Mouse (Mus musculus) forebrain, embryonic 12.5 days (tissue): ENCODE data around the gene Pcyt1a. TPM values are rescaled to one million over a fixed set of nuclear protein-coding genes. Genes with fewer than 3 reads are reported as not detected.
A peak's percentile ranks its signal among the peaks of the same experiment; 100 is the strongest.

Source experiments
- ATAC-seq: fragments of 200-750 bp; cut with Nextera tagmentation; 2 replicates; pipeline ENCODE4 v1.8.0; 2017; ENCODE audit warnings: moderate TSS enrichment; ENCODE audit not compliant: low FRiP score
- H3K27ac ChIP-seq: fragments of 300-500 bp; sonication (generic); 2 replicates; pipeline ENCODE4 v1.5.1; 2016; ENCODE audit warnings: mild to moderate bottlenecking
- H3K27me3 ChIP-seq: fragments of 300-500 bp; sonication (generic); 2 replicates; pipeline ENCODE4 v1.6.1; 2016; ENCODE audit warnings: mild to moderate bottlenecking
- H3K36me3 ChIP-seq: fragments of 300-500 bp; sonication (generic); replicated peaks from 2 replicates; pipeline ENCODE4 v1.6.1; 2016; ENCODE audit warnings: mild to moderate bottlenecking
- H3K4me1 ChIP-seq: fragments of 300-500 bp; sonication (generic); 2 replicates; pipeline ENCODE4 v1.6.1; 2016
- H3K4me2 ChIP-seq: fragments of 300-500 bp; sonication (generic); 2 replicates; pipeline ENCODE4 v1.6.1; 2016; ENCODE audit warnings: mild to moderate bottlenecking, moderate library complexity
- H3K4me3 ChIP-seq: fragments of 300-500 bp; sonication (generic); replicated peaks from 2 replicates; pipeline ENCODE4 v1.5.1; 2016; ENCODE audit warnings: mild to moderate bottlenecking
- H3K9ac ChIP-seq: fragments of 300-500 bp; sonication (generic); 2 replicates; pipeline ENCODE4 v1.6.1; 2016; ENCODE audit warnings: mild to moderate bottlenecking
- H3K9me3 ChIP-seq: fragments of 300-500 bp; sonication (generic); 2 replicates; pipeline ENCODE4 v1.6.1; 2016
- WGBS: fragments of 180-500 bp; shearing (Covaris S2); methylation state at CpG from one replicate; pipeline ENCODE4 v1.1.7; 2016; 5-methylcytosine and 5-hydroxymethylcytosine counted together
- polyA plus RNA-seq: library from polyadenylated mRNA; unstranded; fragments of >200 nt; fragmentation: Nextera tagmentation; extraction: Ambion mirVana; gene quantifications from 2 replicates; pipeline ENCODE4 v1.2.1, GENCODE M21; 2016

Pcyt1a gene
- polyA plus RNA-seq = 42.7 and 45.6 TPM in 2 replicates

GRCm38 (mm10) chr16:32430474-32431046, at the start of gene Pcyt1a:
Gene Pcyt1a (plus strand): TSS chr16:32430921.
- H3K27me3 ChIP-seq = no peaks in the 10 kb centered on the region
- whole genome bisulfite sequencing = under 1% methylated on average over 54 of the region's 54 CpGs
- no peaks in the 10 kb centered on the region for H3K9me3 ChIP-seq
- ATAC-seq = peak; percentile 97
- H3K27ac ChIP-seq = peak within 1 kb of the TSS; percentile 92
- H3K9ac ChIP-seq = peak within 1 kb of the TSS; percentile 80
- peaks cover 13% of the 10 kb centered on the region for H3K4me1 ChIP-seq
- peak within 1 kb of the TSS; percentile 95 for H3K4me2 ChIP-seq
- no peaks in the 10 kb centered on the region for H3K36me3 ChIP-seq
- H3K4me3 ChIP-seq = peak within 1 kb of the TSS; percentile 63

GRCm38 (mm10) chr16:32382901-32383300, 47.8 kb upstream of the Pcyt1a start:
- Histone ChIP-seq H3K4me1 (no peaks in the 10 kb centered on the region), H3K36me3 (peaks cover 84% of the 10 kb centered on the region), H3K4me3 (no peak overlapping the region), H3K4me2 (no peak overlapping the region), H3K9me3 (no peaks in the 10 kb centered on the region), H3K27ac (no peak overlapping the region), H3K9ac (no peak overlapping the region), H3K27me3 (no peaks in the 10 kb centered on the region)
- ATAC-seq = no peak

GRCm38 (mm10) chr16:32384885-32385284, 45.8 kb upstream of the Pcyt1a start:
- 93% methylated on average over 2 of the region's 2 CpGs for WGBS
- peaks cover 68% of the 10 kb centered on the region for H3K36me3 ChIP-seq

GRCm38 (mm10) chr16:32386826-32387225, 43.9 kb upstream of the Pcyt1a start:
- H3K9me3 ChIP-seq = no peaks in the 10 kb centered on the region
- no peak overlapping the region for H3K27ac ChIP-seq
- 93% methylated on average over 3 of the region's 3 CpGs for WGBS
- H3K9ac ChIP-seq = no peak overlapping the region
- ATAC-seq = no peak
- no peaks in the 10 kb centered on the region for H3K4me1 ChIP-seq
- H3K4me3 ChIP-seq = no peak overlapping the region
- no peaks in the 10 kb centered on the region for H3K27me3 ChIP-seq
- H3K36me3 ChIP-seq = peaks cover 64% of the 10 kb centered on the region
- no peak overlapping the region for H3K4me2 ChIP-seq

More at GRCm38 (mm10) chr16:32384885-32385284, 45.8 kb upstream of the Pcyt1a start:
- H3K4me3 ChIP-seq = no peak overlapping the region
- H3K27ac ChIP-seq = no peak overlapping the region
- ATAC-seq = no peak
- no peaks in the 10 kb centered on the region for H3K9me3 ChIP-seq
- no peaks in the 10 kb centered on the region for H3K4me1 ChIP-seq
- no peak overlapping the region for H3K4me2 ChIP-seq
- no peak overlapping the region for H3K9ac ChIP-seq
- H3K27me3 ChIP-seq = no peaks in the 10 kb centered on the region

- Histone ChIP-seq H3K9ac (no peak overlapping the region), H3K36me3 (peaks cover 54% of the 10 kb centered on the region), H3K9me3 (no peaks in the 10 kb centered on the region), H3K4me1 (no peaks in the 10 kb centered on the region), H3K27me3 (no peaks in the 10 kb centered on the region), H3K27ac (no peak overlapping the region), H3K4me2 (no peak overlapping the region), H3K4me3 (no peak overlapping the region)
- no peak for ATAC-seq
Measured at GRCm38 (mm10) chr16:32389049-32389448, 41.7 kb upstream of the Pcyt1a start.

GRCm38 (mm10) chr16:32389841-32390240, 40.9 kb upstream of the Pcyt1a start:
- no peak for ATAC-seq
- Histone ChIP-seq H3K36me3 (peaks cover 50% of the 10 kb centered on the region), H3K9ac (no peak overlapping the region), H3K9me3 (no peaks in the 10 kb centered on the region), H3K27ac (no peak overlapping the region), H3K4me1 (no peaks in the 10 kb centered on the region), H3K4me2 (no peak overlapping the region), H3K27me3 (no peaks in the 10 kb centered on the region), H3K4me3 (no peak overlapping the region)
- 88% methylated on average over 3 of the region's 3 CpGs for WGBS

GRCm38 (mm10) chr16:32390882-32391281, 39.8 kb upstream of the Pcyt1a start:
- peaks cover 41% of the 10 kb centered on the region for H3K36me3 ChIP-seq
- H3K4me2 ChIP-seq = no peak overlapping the region
- no peak for ATAC-seq
- H3K4me1 ChIP-seq = no peaks in the 10 kb centered on the region
- H3K9me3 ChIP-seq = no peaks in the 10 kb centered on the region
- WGBS = 93% methylated on average over 3 of the region's 3 CpGs
- no peak overlapping the region for H3K27ac ChIP-seq
- no peak overlapping the region for H3K4me3 ChIP-seq
- no peak overlapping the region for H3K9ac ChIP-seq
- H3K27me3 ChIP-seq = no peaks in the 10 kb centered on the region

GRCm38 (mm10) chr16:32395679-32396540, 34.8 kb upstream of the Pcyt1a start:
- Histone ChIP-seq H3K4me3 (no peak overlapping the region), H3K4me2 (no peak overlapping the region), H3K27me3 (no peaks in the 10 kb centered on the region), H3K9ac (no peak overlapping the region), H3K36me3 (peaks cover 16% of the 10 kb centered on the region), H3K4me1 (no peaks in the 10 kb centered on the region), H3K27ac (no peak overlapping the region), H3K9me3 (no peaks in the 10 kb centered on the region)
- ATAC-seq = no peak
- WGBS = 72% methylated on average over 6 of the region's 6 CpGs

GRCm38 (mm10) chr16:32396541-32396835, 34.2 kb upstream of the Pcyt1a start:
- no peak for ATAC-seq
- Histone ChIP-seq H3K36me3 (peaks cover 12% of the 10 kb centered on the region), H3K9ac (no peak overlapping the region), H3K4me2 (no peak overlapping the region), H3K27me3 (no peaks in the 10 kb centered on the region), H3K4me3 (no peak overlapping the region), H3K4me1 (no peaks in the 10 kb centered on the region), H3K27ac (no peak overlapping the region), H3K9me3 (no peaks in the 10 kb centered on the region)
- WGBS = 63% methylated on average over 3 of the region's 3 CpGs

- Histone ChIP-seq H3K27ac (no peak overlapping the region), H3K9ac (no peak overlapping the region), H3K4me1 (no peaks in the 10 kb centered on the region), H3K4me3 (no peak overlapping the region), H3K9me3 (no peaks in the 10 kb centered on the region), H3K27me3 (no peaks in the 10 kb centered on the region), H3K4me2 (no peak overlapping the region), H3K36me3 (peaks cover 6% of the 10 kb centered on the region)
- WGBS = 78% methylated on average over 3 of the region's 3 CpGs
- no peak for ATAC-seq
Measured at GRCm38 (mm10) chr16:32398206-32398605, 32.5 kb upstream of the Pcyt1a start.

GRCm38 (mm10) chr16:32400267-32400666, 30.5 kb upstream of the Pcyt1a start, which contains the start of gene Tm4sf19:
Gene Tm4sf19 (plus strand): TSS chr16:32400506.
- WGBS = 93% methylated on average over 7 of the region's 7 CpGs
- no peaks in the 10 kb centered on the region for H3K9me3 ChIP-seq
- H3K4me1 ChIP-seq = no peaks in the 10 kb centered on the region
- no peaks in the 10 kb centered on the region for H3K27me3 ChIP-seq
- ATAC-seq = no peak
- no peak within 1 kb of the TSS for H3K4me3 ChIP-seq
- H3K27ac ChIP-seq = no peak within 1 kb of the TSS
- no peak within 1 kb of the TSS for H3K9ac ChIP-seq
- H3K4me2 ChIP-seq = no peak within 1 kb of the TSS
- no peaks in the 10 kb centered on the region for H3K36me3 ChIP-seq

GRCm38 (mm10) chr16:32401335-32401965, 29.3 kb upstream of the Pcyt1a start:
- WGBS = 81% methylated on average over 9 of the region's 9 CpGs
- Histone ChIP-seq H3K4me2 (no peak overlapping the region), H3K4me3 (no peak overlapping the region), H3K36me3 (no peaks in the 10 kb centered on the region), H3K27ac (no peak overlapping the region), H3K9me3 (no peaks in the 10 kb centered on the region), H3K27me3 (no peaks in the 10 kb centered on the region), H3K9ac (no peak overlapping the region), H3K4me1 (no peaks in the 10 kb centered on the region)
- no peak for ATAC-seq
